Mouse (Mus musculus) right cerebral cortex, postnatal 25 days (tissue): ENCODE measurements around the gene Plce1.
"Not testable (repeated sequence)": the region's sequence is repeated elsewhere in the genome, so short reads cannot be mapped to it uniquely, and the experiment has no call there.

ENCODE experiments used
- DNase-seq: peaks from one replicate; pipeline ENCODE4 v3.0.0; 2022

Gene Plce1

GRCm38 (mm10) chr19:38504597-38504996 lies 23.7 kb downstream of the Plce1 start:
- DNase-seq = no peak

GRCm38 (mm10) chr19:38506131-38506530 lies 25.2 kb downstream of the Plce1 start:
- peak; percentile 13 for DNase-seq

GRCm38 (mm10) chr19:38507251-38507965 lies 26.5 kb downstream of the Plce1 start:
- peak; percentile 23 for DNase-seq

GRCm38 (mm10) chr19:38507966-38508625 lies 27.2 kb downstream of the Plce1 start:
- no peak for DNase-seq

- no peak for DNase-seq
Measured at GRCm38 (mm10) chr19:38514417-38515184, 33.7 kb downstream of the Plce1 start.

GRCm38 (mm10) chr19:38526855-38527254 lies 45.9 kb downstream of the Plce1 start:
- DNase-seq = no peak

GRCm38 (mm10) chr19:38527475-38527874 lies 46.6 kb downstream of the Plce1 start:
- DNase-seq = no peak

- DNase-seq = no peak
Measured at GRCm38 (mm10) chr19:38533230-38533629, 52.3 kb downstream of the Plce1 start.

- no peak for DNase-seq
Measured at GRCm38 (mm10) chr19:38539338-38539737, 58.4 kb downstream of the Plce1 start.

- DNase-seq = no peak
Measured at GRCm38 (mm10) chr19:38540549-38540948, 59.6 kb downstream of the Plce1 start.

GRCm38 (mm10) chr19:38549487-38550058 lies 68.7 kb downstream of the Plce1 start:
- no peak for DNase-seq

GRCm38 (mm10) chr19:38553551-38553950 lies 72.6 kb downstream of the Plce1 start:
- no peak for DNase-seq

GRCm38 (mm10) chr19:38555399-38555798 lies 74.5 kb downstream of the Plce1 start:
- DNase-seq = no peak

GRCm38 (mm10) chr19:38558816-38559215 lies 77.9 kb downstream of the Plce1 start:
- no peak for DNase-seq

GRCm38 (mm10) chr19:38561887-38562286 lies 81.0 kb downstream of the Plce1 start:
- not testable (repeated sequence) for DNase-seq

- no peak for DNase-seq
Measured at GRCm38 (mm10) chr19:38566156-38566555, 85.2 kb downstream of the Plce1 start.

- no peak for DNase-seq
Measured at GRCm38 (mm10) chr19:38566752-38567151, 85.8 kb downstream of the Plce1 start.

- no peak for DNase-seq
Measured at GRCm38 (mm10) chr19:38567331-38567730, 86.4 kb downstream of the Plce1 start.

- DNase-seq = no peak
Measured at GRCm38 (mm10) chr19:38578554-38579146, 97.7 kb downstream of the Plce1 start.

GRCm38 (mm10) chr19:38582861-38583260 lies 102.0 kb downstream of the Plce1 start:
- no peak for DNase-seq

GRCm38 (mm10) chr19:38587559-38587958 lies 106.7 kb downstream of the Plce1 start:
- DNase-seq = no peak

GRCm38 (mm10) chr19:38589466-38589865 lies 108.6 kb downstream of the Plce1 start:
- DNase-seq = no peak

- DNase-seq = no peak
Measured at GRCm38 (mm10) chr19:38589941-38590340, 109.0 kb downstream of the Plce1 start.
